Mouse (Mus musculus) forebrain, embryonic 10.5 days (tissue): ENCODE data around the gene Etfa. TPM values are rescaled to one million over a fixed set of nuclear protein-coding genes. Genes with fewer than 3 reads are reported as not detected.

Source experiments
- DNase-seq: peaks from one replicate; pipeline ENCODE4 v3.0.0-alpha.2; 2017; ENCODE audit warnings: low spot score; ENCODE audit errors: extremely low spot score
- H3K27ac ChIP-seq: fragments of 300-500 bp; sonication (generic); 2 replicates; pipeline ENCODE4 v1.5.1; 2016; ENCODE audit warnings: mild to moderate bottlenecking
- H3K27me3 ChIP-seq: fragments of 300-500 bp; sonication (generic); 2 replicates; pipeline ENCODE4 v1.6.1; 2016; ENCODE audit warnings: mild to moderate bottlenecking; ENCODE audit not compliant: poor library complexity, severe bottlenecking
- H3K36me3 ChIP-seq: fragments of 300-500 bp; sonication (generic); replicated peaks from 2 replicates; pipeline ENCODE4 v1.6.1; 2016; ENCODE audit warnings: mild to moderate bottlenecking, moderate library complexity
- H3K4me1 ChIP-seq: fragments of 300-500 bp; sonication (generic); 2 replicates; pipeline ENCODE4 v1.6.1; 2016
- H3K4me3 ChIP-seq: fragments of 300-500 bp; sonication (generic); 2 replicates; pipeline ENCODE4 v1.5.1; 2016; ENCODE audit warnings: mild to moderate bottlenecking, moderate library complexity
- H3K9me3 ChIP-seq: fragments of 300-500 bp; sonication (generic); 2 replicates; pipeline ENCODE4 v1.6.1; 2016; ENCODE audit warnings: mild to moderate bottlenecking, moderate library complexity
- WGBS: fragments of 180-500 bp; shearing (Covaris S2); methylation state at CpG from one replicate; pipeline ENCODE4 v1.1.7; 2016; 5-methylcytosine and 5-hydroxymethylcytosine counted together
- polyA plus RNA-seq: library from polyadenylated mRNA; unstranded; fragments of >200 nt; fragmentation: Nextera tagmentation; extraction: Ambion mirVana; gene quantifications from 2 replicates; pipeline ENCODE4 v1.2.1, GENCODE M21; 2016

The Etfa gene
- polyA plus RNA-seq, 1 experiment from 2014 or later, result 165 TPM

DNA sequence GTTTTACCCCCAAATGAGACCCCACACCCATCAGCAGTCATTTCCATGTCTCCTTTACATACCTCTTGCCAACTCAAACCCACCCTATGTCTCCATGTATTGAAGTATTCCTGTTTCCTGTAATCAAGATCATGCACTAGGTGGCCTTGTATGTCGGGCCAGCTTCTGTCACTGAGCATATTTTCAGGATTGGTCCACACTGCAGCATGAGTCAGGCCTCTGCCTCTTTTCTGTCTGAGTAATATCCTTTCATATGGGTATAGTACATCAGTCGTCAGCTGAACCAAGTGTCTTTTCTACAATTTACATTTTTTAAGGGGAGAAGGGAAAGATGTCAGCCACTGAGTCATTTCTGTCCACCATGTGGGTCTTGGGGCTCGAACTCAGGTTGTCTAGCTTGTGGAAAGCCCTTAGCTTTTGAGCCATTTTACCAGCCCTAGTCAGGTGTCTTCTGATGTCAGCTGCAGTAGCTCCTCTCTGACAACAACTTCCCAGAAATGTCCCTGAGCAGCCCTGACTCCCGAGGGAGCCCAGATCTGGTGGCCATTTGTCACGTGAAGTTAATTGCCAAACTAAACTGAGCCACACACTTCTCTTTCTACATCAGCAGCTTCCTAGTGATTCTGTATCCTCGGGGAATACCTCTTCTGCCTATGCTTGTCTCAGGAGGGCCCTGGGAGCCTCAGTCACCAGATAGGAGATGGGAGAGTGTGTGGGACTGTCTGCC lies 106.9 kb downstream of the Etfa start:
- Histone ChIP-seq H3K27me3 (no peaks in the 10 kb centered on the region), H3K9me3 (no peaks in the 10 kb centered on the region), H3K36me3 (no peaks in the 10 kb centered on the region), H3K27ac (no peak overlapping the region), H3K4me3 (no peak overlapping the region), H3K4me1 (peaks cover 30% of the 10 kb centered on the region)
- DNase-seq, result no peak
- 74% methylated on average over 6 of the region's 6 CpGs for WGBS

Other genes starting within 250 kb of the Etfa start
- gene Nrg4, start 185.4 kb downstream of the Etfa start, polyA plus RNA-seq, result 0.73 and 1.1 TPM in 2 replicates
- 0.21 and 0.72 TPM in 2 replicates for gene Tmem266, start 185.3 kb downstream of the Etfa start, polyA plus RNA-seq
- 1.0 TPM in 2 replicates for gene Isl2, start 26.4 kb upstream of the Etfa start, polyA plus RNA-seq